Mouse (Mus musculus): ENCODE data around the gene Btbd1.

The Btbd1 gene

GRCm38 (mm10) chr7:81789095-81789757 is 40.0 kb downstream of the Btbd1 start, which contains the start of gene 3110040N11Rik:
Gene 3110040N11Rik, minus strand, starts transcription at chr7:81789478.
- peak; percentile 78 to 80 for DNase-seq (ENCODE audit: low read depth in 2 of 2, low spot score in 2 of 2)

DNA sequence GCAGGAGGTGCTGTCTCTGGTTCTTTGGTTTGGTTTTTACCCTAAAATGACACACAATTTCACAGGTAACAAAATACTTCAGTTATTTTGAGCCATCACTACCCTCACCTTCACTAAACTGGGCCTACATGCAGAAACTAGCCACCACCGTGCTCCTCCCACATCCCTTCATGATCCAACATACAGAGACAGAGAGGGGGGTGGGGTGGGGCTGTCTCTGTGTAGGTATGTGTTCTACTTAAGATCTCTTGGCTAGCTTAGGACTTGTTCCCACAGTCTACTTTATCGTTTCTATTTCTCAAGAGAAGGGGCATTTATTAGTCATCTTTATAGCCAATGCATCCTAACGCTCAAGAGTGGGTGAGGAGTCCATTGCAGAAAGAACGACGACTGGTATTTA is 40.7 kb downstream of the Btbd1 start:
- peak in 1 of 2 experiments; percentile 3 for DNase-seq (ENCODE audit: low read depth in 2 of 2, low spot score in 2 of 2)

DNA sequence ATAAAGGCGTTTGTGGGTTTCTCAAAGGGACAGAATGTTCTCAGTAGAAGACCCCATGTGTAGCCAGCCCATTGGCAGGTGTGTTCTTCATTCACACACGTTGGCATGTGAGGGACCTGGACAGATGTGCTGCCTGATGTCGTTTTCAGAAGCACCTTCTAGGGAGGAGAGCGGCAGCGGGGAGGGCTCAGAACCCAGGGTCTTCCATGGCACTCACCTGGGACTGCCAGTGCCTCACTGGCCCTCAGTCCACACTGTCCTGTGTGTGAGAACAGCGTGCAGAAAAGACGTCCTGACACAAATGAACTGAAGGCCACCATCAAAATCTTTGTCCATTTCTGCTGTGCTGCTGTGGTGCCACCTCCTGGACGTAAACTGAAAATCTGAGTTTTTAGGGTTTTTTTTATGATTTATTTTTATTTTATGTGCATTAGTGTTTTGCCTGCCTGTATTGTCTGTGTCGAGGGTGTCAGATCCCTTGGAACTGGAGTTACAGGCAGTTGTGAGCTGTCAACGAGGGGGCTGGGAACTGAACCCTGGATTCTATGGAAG is 51.5 kb downstream of the Btbd1 start:
- no peak for DNase-seq (ENCODE audit: low read depth in 2 of 2, low spot score in 2 of 2)

- DNase-seq (ENCODE audit: low read depth in 2 of 2, low spot score in 2 of 2), result no peak
Measured at GRCm38 (mm10) chr7:81775325-81775724, 53.9 kb downstream of the Btbd1 start.

DNA sequence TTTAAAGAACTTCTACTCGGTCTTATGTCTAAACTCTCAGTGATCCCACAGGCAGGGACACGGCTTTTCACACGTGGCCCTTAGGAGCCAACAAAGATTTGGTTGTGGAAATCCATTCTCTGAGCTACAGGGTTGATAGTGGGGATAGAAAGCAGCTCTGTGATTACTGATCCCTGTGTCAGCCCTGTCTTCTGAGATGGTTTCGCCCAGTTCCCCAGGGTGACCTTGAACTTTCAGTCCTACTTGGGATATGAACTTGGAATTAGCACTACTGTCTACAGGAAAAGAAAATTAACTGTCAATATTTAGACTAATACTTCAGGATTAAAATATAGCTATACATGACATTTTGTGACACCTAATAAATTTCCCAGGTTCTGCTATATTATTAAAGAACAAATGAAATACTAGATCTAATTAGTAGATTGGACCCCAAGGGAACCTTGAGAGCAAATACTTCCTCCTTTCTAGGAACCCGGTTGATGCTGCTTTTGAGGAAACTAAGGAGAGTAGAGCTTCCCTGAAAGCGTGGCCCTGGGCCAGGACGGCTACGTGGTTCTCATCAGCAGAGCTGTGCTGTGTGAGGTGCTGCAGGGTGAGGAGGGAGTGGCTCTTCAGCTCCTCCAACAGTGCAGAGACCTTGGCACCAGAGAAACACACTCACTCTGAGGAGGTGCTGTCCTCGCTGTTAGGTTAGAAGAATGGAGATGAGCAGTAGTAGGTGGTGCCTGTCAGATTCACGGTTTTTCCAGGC is 56.3 kb downstream of the Btbd1 start:
- no peak for DNase-seq (ENCODE audit: low read depth in 2 of 2, low spot score in 2 of 2)

- peak; percentile 53 to 67 for DNase-seq (ENCODE audit: low read depth in 2 of 2, low spot score in 2 of 2)
Measured at GRCm38 (mm10) chr7:81763110-81763845, 66.0 kb downstream of the Btbd1 start.

GRCm38 (mm10) chr7:81762180-81763109 is 66.8 kb downstream of the Btbd1 start, which contains the start of gene Ramac:
Gene Ramac, plus strand, starts transcription at chr7:81762925.
- peak; percentile 74 to 83 for DNase-seq (ENCODE audit: low read depth in 2 of 2, low spot score in 2 of 2)

GRCm38 (mm10) chr7:81747956-81748355 is 81.3 kb downstream of the Btbd1 start:
- DNase-seq (ENCODE audit: low read depth in 2 of 2, low spot score in 2 of 2), result no peak

DNA sequence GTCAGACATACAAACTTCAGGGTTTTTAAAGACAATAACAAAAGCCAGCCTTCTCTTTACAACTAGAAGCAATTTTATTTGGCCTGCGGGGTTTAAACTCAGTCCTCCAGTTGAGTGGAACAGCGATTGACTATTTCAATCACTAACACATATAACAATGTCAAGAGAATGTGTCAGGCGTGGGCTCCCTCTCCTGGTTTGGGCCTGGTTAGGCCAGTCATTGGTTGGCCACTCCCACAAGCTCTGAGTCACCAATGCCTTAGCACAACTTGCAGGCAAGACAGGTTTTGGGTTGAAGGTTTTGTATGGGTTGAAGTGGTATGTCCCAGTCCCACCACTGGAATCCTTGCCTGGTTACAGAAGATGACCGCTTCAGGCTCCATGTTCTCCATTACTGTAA is 85.1 kb downstream of the Btbd1 start:
- DNase-seq (ENCODE audit: low read depth in 2 of 2, low spot score in 2 of 2), result no peak
